Mouse (Mus musculus) heart, postnatal 36 days (tissue): Measurements from ENCODE around the gene Akr7a5. TPM values are rescaled to one million over a fixed set of nuclear protein-coding genes. Genes with fewer than 3 reads are reported as not detected.

ENCODE experiments used
- DNase-seq, 2 experiments: peaks; one replicate each; pipeline ENCODE4 v3.0.0; 2021 to 2022
- intact Hi-C: fragments of 180-260 bp; cut with DNase I; formaldehyde crosslinking; loops from one replicate; pipeline ENCODE4 v1.15.1; 2025
- total RNA-seq, 2 experiments: library from RNA; stranded (reverse); gene quantifications; 2 replicates each; pipeline ENCODE4 v1.2.3; 2021

The Akr7a5 gene
- total RNA-seq, 2 experiments from 2014 or later: 52.5 to 53.3 TPM

GRCm38 (mm10) chr4:139297566-139297965, 13.0 kb upstream of the Akr7a5 start:
- intact Hi-C loops: no loop called here
- DNase-seq: peak; percentile 45 to 62

DNA sequence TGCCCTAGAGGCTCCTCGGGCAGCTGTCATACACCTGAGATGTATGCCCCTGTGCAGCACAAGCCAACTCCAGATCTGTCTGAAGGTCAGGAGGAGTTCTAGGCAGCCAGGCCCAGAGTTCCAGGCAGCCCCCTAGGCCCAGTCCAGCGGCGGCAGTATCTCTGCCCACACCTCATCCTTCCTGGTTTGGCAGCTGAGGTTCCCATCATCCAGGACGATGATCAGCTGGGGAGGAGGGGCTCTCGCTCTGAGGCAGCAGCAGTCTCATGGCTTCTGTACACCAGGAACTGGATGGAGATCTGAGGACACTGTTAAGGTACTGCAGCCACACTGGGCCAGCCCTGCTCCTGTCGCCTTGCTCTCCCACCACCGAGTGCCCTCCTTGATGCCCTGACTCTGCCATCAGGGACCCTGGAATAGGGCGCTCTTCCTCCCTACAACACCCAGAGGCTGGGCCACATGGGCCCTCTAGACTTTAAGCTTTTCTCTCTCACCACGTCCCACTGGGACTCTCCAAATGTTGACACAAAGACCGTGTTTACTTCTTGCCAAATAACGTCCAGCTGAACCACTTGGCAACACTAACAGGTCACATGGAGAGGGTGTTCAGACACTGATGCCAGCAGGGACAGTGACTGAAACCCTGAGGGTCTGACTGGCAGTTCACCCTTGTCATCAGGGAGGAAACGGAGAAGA, 11.7 kb upstream of the Akr7a5 start:
- intact Hi-C loops: no loop called here
- no peak for DNase-seq

DNA sequence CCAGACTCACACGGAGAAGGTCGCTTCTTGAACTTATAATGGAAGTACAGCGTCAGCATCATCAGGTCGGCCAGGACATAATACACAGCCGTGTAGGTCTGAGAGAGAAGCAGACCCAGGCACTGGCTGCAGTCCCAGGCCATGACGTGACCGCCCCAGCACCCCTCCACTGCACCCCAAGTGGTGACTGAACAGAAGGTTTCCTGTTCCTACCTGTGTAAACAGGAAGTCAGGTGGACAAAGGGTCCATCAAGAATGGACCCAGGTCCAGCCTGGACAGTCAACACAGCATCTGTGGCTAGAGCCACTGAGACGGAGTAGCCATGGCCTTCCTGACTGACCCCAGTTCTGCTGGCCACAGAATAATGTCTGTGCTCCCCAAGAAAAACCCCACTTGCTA, 8.8 kb upstream of the Akr7a5 start:
- intact Hi-C loops: no loop called here
- DNase-seq: no peak

DNA sequence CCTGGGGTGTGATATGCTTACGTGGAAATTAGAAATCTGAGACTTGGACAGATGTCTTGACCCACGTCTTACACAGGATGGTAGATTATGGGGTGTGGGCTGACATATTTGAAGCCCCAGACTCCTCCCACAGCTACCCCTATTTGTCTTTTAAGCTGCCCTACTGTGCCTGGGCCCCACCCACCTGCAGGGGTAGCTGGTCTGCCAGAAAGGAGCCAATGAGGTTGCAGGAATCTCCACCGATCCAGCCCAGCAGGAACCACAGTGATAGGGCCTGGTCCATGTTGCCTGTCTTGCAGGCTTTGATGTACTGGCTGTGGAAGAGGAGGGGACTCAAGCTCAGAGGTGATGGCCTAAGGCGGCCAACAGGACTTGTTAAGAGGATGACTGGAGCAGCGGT, 8.3 kb upstream of the Akr7a5 start:
- no peak for DNase-seq
- intact Hi-C loops: no loop called here

DNA sequence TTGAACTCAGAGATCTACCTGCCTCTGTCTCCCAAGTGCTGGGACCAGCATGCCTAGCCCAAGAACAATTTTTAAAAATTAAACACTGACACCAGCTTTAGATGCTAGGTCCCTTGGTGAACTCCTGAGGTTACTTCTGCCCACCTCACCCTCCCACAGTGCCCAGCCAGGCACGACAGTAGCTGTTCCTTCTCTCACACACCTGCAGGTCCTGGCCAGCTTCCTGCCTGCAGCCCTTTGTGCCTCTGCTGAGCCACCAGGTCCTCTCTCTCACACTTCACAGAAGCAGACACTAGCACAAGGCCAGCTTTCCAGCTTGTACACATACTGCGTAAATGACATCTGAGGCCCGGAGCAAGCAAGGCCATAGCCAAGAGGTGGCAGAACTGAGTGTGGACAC, 5.0 kb upstream of the Akr7a5 start:
- no peak for DNase-seq
- intact Hi-C loops: no loop called here

DNA sequence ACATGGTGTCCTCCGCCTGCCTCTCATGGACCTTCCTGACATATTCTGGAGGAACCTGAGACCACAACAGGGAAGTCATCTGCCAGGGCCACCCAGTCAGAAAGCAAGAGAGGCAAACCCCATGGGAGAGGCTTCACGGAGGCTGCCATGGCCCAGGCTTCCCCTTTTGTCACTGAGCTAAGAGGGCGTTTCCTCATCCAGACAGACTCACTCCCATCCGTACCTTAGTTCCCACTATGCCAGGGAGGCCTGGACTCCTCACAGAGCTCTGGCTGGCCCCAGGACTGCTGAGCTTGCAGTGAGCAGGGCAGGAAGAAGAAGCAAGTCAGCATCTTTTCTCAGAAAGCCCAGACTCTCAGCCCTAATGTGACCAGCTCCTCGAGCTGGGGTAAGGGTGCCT, 2.6 kb upstream of the Akr7a5 start:
- intact Hi-C loops: no loop called here
- DNase-seq: no peak

DNA sequence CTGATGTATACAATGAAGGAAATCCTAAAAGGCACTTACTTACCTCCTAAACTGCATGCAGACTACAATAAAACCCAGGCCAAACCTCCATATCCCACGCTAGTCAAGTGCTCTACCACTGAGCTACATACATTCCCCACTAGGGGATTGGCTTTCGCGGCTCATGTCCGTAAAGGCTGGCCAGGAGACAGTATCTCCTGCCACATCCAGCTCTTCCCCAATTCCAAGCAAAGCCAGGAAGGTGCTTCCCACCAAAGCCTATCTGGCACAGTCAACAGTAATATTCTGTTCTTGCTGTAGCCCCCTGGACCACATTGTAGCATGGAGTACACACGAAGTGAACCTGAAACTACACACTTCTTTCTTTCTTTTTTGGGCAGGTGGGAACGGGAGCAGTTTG, 893 bp upstream of the Akr7a5 start:
- no peak for DNase-seq
- intact Hi-C loops: no loop called here

GRCm38 (mm10) chr4:139310899-139311701, 556 bp downstream of the Akr7a5 start:
- intact Hi-C loops: no loop called here
- DNase-seq: no peak

- no peak for DNase-seq
- intact Hi-C loops: no loop called here
These were observed 1.2 kb downstream of the Akr7a5 start for GRCm38 (mm10) chr4:139311707-139312106.

- intact Hi-C loops: no loop called here
- peak in 1 of 2 experiments; percentile 48 for DNase-seq
These were observed 2.1 kb downstream of the Akr7a5 start for GRCm38 (mm10) chr4:139312632-139313031.

GRCm38 (mm10) chr4:139318449-139318848, 7.9 kb downstream of the Akr7a5 start:
- intact Hi-C loops: no loop called here

GRCm38 (mm10) chr4:139319740-139320139, 9.2 kb downstream of the Akr7a5 start:
- DNase-seq: no peak
- intact Hi-C loops: no loop called here

More at GRCm38 (mm10) chr4:139318449-139318848, 7.9 kb downstream of the Akr7a5 start:
- no peak for DNase-seq

DNA sequence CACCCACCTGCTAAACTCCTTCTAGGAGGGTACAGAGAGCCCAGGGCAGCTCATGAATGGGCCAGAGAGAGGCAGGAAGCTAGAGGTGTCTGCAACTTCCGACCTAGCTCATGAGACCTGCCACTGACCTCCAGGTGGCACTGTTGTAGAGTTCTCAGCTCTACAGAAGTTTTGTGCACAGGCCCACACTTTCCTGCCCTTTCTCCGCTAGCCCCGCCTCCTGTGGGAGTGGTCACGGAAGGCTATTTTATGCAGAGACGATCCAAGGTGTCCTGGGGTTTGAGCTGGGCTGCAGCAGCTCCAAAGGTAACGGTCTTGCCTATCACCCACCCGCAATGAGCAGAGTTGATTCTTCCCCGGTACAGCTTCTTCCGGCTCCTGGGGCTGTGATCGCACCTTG, 20.1 kb downstream of the Akr7a5 start:
- DNase-seq: peak; percentile 54 to 65
- intact Hi-C loops: loop anchor here (10.0 kb wide), 1 partner anchor 406 kb away; no protein-coding TSS in a partner anchor

DNA sequence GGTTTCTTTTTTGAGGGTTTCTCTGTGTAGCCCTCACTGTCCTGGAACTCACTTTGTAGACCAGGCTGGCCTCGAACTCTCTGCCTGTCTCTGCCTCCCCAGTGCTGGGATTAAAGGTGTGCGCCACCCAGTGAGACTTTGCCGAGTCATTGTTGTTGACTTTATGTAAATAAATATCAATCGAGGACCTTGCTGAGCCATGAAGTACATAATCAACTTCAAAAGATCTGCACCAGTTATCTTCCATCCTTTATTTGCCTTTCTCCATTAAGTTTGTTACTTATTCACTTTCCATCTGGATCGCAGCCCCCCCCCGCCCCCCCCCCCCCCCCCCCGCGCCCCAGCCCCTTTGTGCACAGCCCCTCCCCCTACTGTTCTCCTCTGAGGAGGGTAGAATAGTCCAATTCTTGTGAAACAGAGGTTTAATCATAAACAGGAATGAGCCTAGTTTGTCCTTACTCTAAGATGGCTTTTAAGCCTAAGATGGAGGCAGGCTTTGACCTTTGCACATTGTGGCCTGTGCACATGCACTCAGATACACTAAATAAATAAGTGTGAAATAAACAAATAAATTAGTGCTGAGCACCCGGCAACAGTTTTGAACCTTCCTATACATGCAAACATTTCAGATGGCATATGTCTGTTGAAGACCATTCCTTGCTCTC, 24.2 kb downstream of the Akr7a5 start:
- intact Hi-C loops: loop anchor here (10.0 kb wide), 1 partner anchor 410 kb away; no protein-coding TSS in a partner anchor

GRCm38 (mm10) chr4:139335507-139335906, 25.0 kb downstream of the Akr7a5 start:
- no peak for DNase-seq
- intact Hi-C loops: loop anchor here (10.0 kb wide), 1 partner anchor 411 kb away; no protein-coding TSS in a partner anchor

More for the DNA sequence above, 24.2 kb downstream of the Akr7a5 start:
- no peak for DNase-seq

DNA sequence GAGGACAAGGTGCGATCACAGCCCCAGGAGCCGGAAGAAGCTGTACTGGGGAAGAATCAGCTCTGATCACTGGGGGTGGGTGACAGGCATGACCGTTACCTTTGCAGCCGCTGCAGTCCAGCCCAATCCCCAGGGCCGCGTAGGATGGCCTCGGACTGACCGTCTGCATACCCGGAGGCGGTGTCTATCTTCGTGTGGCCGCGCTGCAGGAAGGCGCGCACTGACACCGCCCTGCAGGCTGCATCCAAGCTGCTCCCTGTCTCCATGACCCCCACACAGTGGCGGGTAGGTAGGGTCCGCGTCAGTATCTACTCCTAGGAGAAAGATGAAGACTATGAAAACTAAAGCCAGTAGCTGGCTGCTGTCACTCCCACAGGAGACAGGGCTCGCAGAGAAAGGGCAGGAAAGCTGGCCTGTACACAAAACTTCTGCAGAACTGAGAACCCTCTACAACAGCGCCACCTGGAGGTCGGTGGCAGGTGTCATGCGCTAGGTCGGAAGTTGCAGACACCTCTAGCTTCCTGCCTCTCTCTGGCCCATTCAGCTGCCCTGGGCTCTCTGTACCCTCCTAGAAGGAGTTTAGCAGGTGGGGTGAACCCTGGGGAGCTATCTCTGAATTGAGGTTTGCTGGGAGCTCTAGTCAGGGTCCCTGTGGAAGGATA, 26.4 kb downstream of the Akr7a5 start:
- intact Hi-C loops: loop anchor here (1.0 to 10.0 kb wide), 2 partner anchors 252 to 412 kb away; no protein-coding TSS in a partner anchor
- DNase-seq: peak; percentile 80 to 85

GRCm38 (mm10) chr4:139338145-139338544, 27.6 kb downstream of the Akr7a5 start:
- DNase-seq: no peak
- intact Hi-C loops: loop anchor here (10.0 kb wide), 1 partner anchor 413 kb away; no protein-coding TSS in a partner anchor

GRCm38 (mm10) chr4:139340835-139341234, 30.3 kb downstream of the Akr7a5 start:
- intact Hi-C loops: no loop called here
- DNase-seq: no peak

- no peak for DNase-seq
- intact Hi-C loops: no loop called here
These were observed 31.2 kb downstream of the Akr7a5 start for GRCm38 (mm10) chr4:139341556-139342233.

GRCm38 (mm10) chr4:139343718-139344117, 33.2 kb downstream of the Akr7a5 start:
- intact Hi-C loops: no loop called here

More at GRCm38 (mm10) chr4:139343718-139344117, 33.2 kb downstream of the Akr7a5 start:
- no peak for DNase-seq
